Mouse (Mus musculus) intestine, embryonic 14.5 days (tissue): ENCODE measurements at regions not wholly inside any gene's neighbourhood (a gene's known extent, or its start where the extent isn't known, plus 50 kb on each side); places are given as distances from the start of the nearest gene placed in this dataset.

Experiments
- ATAC-seq: fragments of 200-750 bp; cut with Nextera tagmentation; replicated peaks from 2 replicates; pipeline ENCODE4 v1.8.0; 2017; ENCODE audit warnings: low read depth, moderate number of reproducible peaks, moderate TSS enrichment, moderate library complexity; ENCODE audit not compliant: low FRiP score, low TSS enrichment
- DNase-seq: peaks from one replicate; pipeline ENCODE4 v3.0.0-alpha.2; 2018; ENCODE audit warnings: low spot score
- H3K27ac ChIP-seq: fragments of 300-500 bp; sonication (generic); 2 replicates; pipeline ENCODE4 v1.5.1; 2014; ENCODE audit warnings: low read depth, mild to moderate bottlenecking, control low read depth
- H3K27me3 ChIP-seq: fragments of 300-500 bp; sonication (generic); replicated peaks from 2 replicates; pipeline ENCODE4 v1.6.1; 2014; ENCODE audit warnings: low read length, control low read depth; ENCODE audit not compliant: control insufficient read depth, insufficient read depth
- H3K36me3 ChIP-seq: fragments of 300-500 bp; sonication (generic); 2 replicates; pipeline ENCODE4 v1.6.1; 2014; ENCODE audit warnings: low read length, control low read depth; ENCODE audit not compliant: control insufficient read depth, insufficient read depth
- H3K4me1 ChIP-seq: fragments of 300-500 bp; sonication (generic); replicated peaks from 2 replicates; pipeline ENCODE4 v1.6.1; 2014; ENCODE audit warnings: low read length, control low read depth, mixed read lengths; ENCODE audit not compliant: control insufficient read depth, insufficient read depth
- H3K4me2 ChIP-seq: fragments of 300-500 bp; sonication (generic); 2 replicates; pipeline ENCODE4 v1.6.1; 2014; ENCODE audit warnings: low read length
- H3K4me3 ChIP-seq: fragments of 300-500 bp; sonication (generic); 2 replicates; pipeline ENCODE4 v1.5.1; 2014; ENCODE audit warnings: low read depth, low read length, control low read depth, mixed read lengths
- H3K9ac ChIP-seq: fragments of 300-500 bp; sonication (generic); 2 replicates; pipeline ENCODE4 v1.6.1; 2014; ENCODE audit warnings: mild to moderate bottlenecking, low read length
- H3K9me3 ChIP-seq: fragments of 300-500 bp; sonication (generic); 2 replicates; pipeline ENCODE4 v1.6.1; 2016; ENCODE audit warnings: low read length, control low read depth; ENCODE audit not compliant: control insufficient read depth
- WGBS: fragments of 180-500 bp; shearing (Covaris S2); extraction: QIAGEN DNeasy Blood & Tissue Kit; methylation state at CpG from one replicate; pipeline ENCODE4 v1.1.7; 2014; 5-methylcytosine and 5-hydroxymethylcytosine counted together

DNA sequence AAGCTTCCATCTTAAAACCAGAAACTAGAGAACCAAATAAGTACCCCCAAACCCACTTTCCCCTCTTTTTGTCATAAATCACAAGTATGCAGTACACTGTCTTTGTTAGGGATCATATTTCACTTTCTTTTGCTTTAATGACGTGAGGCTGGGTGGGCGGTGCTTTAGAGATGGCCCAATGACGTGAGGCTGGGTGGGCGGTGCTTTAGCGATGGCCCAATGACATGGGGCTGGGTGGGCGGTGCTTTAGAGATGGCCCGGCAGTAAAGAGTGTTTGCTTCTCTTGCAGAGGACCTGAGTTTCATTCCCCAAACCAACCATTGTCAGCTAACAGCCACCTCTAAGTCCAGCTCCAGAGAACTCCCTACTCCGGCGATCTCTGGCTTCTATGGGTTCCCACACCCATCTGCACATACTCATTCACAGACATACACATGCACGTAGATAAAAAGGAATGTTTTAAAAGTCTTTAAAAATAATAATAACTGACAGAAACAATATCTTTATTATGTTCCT is 59.2 kb upstream of the Siah3 start:
- ATAC-seq = no peak
- peaks cover 4% of the 10 kb centered on the region; the same call in 1 of the 2 replicates for H3K4me1 ChIP-seq
- no peak overlapping the region for H3K27ac ChIP-seq
- no peak overlapping the region for H3K9ac ChIP-seq
- 87% methylated on average over 10 of the region's 10 CpGs for WGBS
- no peaks in the 10 kb centered on the region for H3K36me3 ChIP-seq
- DNase-seq = no peak
- H3K27me3 ChIP-seq = no peaks in the 10 kb centered on the region
- H3K9me3 ChIP-seq = no peaks in the 10 kb centered on the region
- no peak overlapping the region for H3K4me2 ChIP-seq
- no peak overlapping the region for H3K4me3 ChIP-seq

DNA sequence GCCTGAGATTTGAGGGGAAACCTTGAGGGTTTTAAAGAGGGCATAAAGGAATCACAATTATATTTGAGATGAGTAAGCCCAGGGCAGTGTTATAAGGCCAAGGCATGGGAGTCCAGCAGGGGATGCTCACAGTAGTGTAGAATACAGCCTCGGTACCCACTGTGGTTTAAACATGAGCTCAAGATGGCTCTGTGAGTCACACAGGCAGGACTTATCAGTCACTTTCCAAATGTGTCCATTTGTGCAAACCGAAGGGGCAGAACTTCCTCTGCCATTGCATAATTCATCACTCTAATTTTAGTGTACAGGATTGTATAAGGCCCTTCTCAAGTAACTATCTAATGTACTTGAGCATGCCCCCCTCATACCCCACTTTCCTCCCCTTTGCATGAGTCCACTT is 56.1 kb upstream of the Siah3 start:
- ATAC-seq (no peak), DNase-seq (no peak)
- 71% methylated on average over 2 of the region's 2 CpGs for WGBS

DNA sequence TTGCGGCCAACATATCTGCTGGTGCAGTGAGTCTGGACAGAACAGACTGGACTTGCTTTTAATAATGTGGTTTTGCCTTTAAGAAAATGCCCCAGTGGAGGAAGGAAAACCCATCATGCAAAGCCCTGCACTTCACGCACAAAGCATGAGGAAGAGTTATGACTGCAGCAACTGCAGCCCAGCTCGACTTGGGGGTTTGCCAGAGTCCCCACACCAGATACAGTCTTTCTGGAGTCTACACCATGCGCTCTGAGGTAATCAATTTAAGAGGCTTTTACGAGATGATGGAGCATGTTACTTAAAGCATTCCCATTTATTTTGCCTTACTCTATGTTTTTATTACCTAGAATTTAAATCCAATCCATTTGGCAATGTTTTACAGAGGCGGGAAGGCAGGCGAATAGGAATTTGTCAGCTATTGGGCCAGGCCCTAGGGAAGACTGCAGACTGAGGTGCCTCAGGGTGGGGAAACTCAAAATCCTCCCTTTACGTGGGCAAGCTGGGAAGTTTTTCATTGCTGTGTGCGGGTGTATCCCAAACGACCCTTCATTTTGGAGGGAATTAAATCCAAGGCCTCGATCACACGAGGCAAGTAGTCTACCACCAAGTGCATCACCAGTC is 53.2 kb upstream of the Siah3 start:
- WGBS = 45% methylated on average over 12 of the region's 12 CpGs
- H3K27ac ChIP-seq = no peak overlapping the region
- no peaks in the 10 kb centered on the region for H3K27me3 ChIP-seq
- no peaks in the 10 kb centered on the region for H3K9me3 ChIP-seq
- H3K9ac ChIP-seq = no peak overlapping the region
- ATAC-seq (peak; percentile 77; the same call in 1 of the 2 replicates), DNase-seq (peak; percentile 57)
- H3K4me1 ChIP-seq = no peaks in the 10 kb centered on the region
- no peak overlapping the region for H3K4me2 ChIP-seq
- H3K36me3 ChIP-seq = no peaks in the 10 kb centered on the region
- no peak overlapping the region for H3K4me3 ChIP-seq

More for the DNA sequence above, 56.1 kb upstream of the Siah3 start:
- no peak overlapping the region for H3K4me2 ChIP-seq
- H3K9me3 ChIP-seq = no peaks in the 10 kb centered on the region
- no peak overlapping the region for H3K27ac ChIP-seq
- no peaks in the 10 kb centered on the region for H3K27me3 ChIP-seq
- no peak overlapping the region for H3K4me3 ChIP-seq
- no peak overlapping the region for H3K9ac ChIP-seq
- no peaks in the 10 kb centered on the region for H3K4me1 ChIP-seq
- no peaks in the 10 kb centered on the region for H3K36me3 ChIP-seq
